Mouse (Mus musculus): Measurements from ENCODE around the gene Camta1.

Gene Camta1

GRCm38 (mm10) chr4:151672452-151672851, 189.2 kb downstream of the Camta1 start:
- DNase-seq: peak; percentile 68

GRCm38 (mm10) chr4:151666411-151666901, 195.2 kb downstream of the Camta1 start:
- peak; percentile 66 for DNase-seq

- peak; percentile 35 for DNase-seq
These were observed 200.2 kb downstream of the Camta1 start for GRCm38 (mm10) chr4:151661486-151661885.

GRCm38 (mm10) chr4:151656427-151656826, 205.2 kb downstream of the Camta1 start:
- no peak for DNase-seq

GRCm38 (mm10) chr4:151655637-151656385, 205.9 kb downstream of the Camta1 start:
- DNase-seq: no peak

- no peak for DNase-seq
These were observed 206.4 kb downstream of the Camta1 start for GRCm38 (mm10) chr4:151655227-151655626.

- peak; percentile 55 for DNase-seq
These were observed 219.3 kb downstream of the Camta1 start for GRCm38 (mm10) chr4:151642418-151642817.

GRCm38 (mm10) chr4:151640971-151641370, 220.7 kb downstream of the Camta1 start:
- no peak for DNase-seq

GRCm38 (mm10) chr4:151638941-151639340, 222.7 kb downstream of the Camta1 start:
- DNase-seq: peak; percentile 62

- DNase-seq: no peak
These were observed 224.3 kb downstream of the Camta1 start for GRCm38 (mm10) chr4:151637348-151637747.

- no peak for DNase-seq
These were observed 226.9 kb downstream of the Camta1 start for GRCm38 (mm10) chr4:151634771-151635170.

- no peak for DNase-seq
These were observed 227.9 kb downstream of the Camta1 start for GRCm38 (mm10) chr4:151633795-151634194.

GRCm38 (mm10) chr4:151632321-151632720, 229.4 kb downstream of the Camta1 start:
- DNase-seq: no peak

GRCm38 (mm10) chr4:151630664-151631063, 231.0 kb downstream of the Camta1 start:
- DNase-seq: peak; percentile 50

GRCm38 (mm10) chr4:151630231-151630630, 231.4 kb downstream of the Camta1 start:
- no peak for DNase-seq

- DNase-seq: no peak
These were observed 242.1 kb downstream of the Camta1 start for GRCm38 (mm10) chr4:151619541-151620016.

- peak; percentile 47 for DNase-seq
These were observed 243.0 kb downstream of the Camta1 start for GRCm38 (mm10) chr4:151618420-151619310.

- no peak for DNase-seq
These were observed 250.1 kb downstream of the Camta1 start for GRCm38 (mm10) chr4:151611621-151612020.

- peak; percentile 71 for DNase-seq
These were observed 251.4 kb downstream of the Camta1 start for GRCm38 (mm10) chr4:151610266-151610665.

GRCm38 (mm10) chr4:151604907-151605306, 256.8 kb downstream of the Camta1 start:
- peak; percentile 71 for DNase-seq

- peak; percentile 88 for DNase-seq
These were observed 257.2 kb downstream of the Camta1 start for GRCm38 (mm10) chr4:151604481-151604880.

- no peak for DNase-seq
These were observed 258.1 kb downstream of the Camta1 start for GRCm38 (mm10) chr4:151603586-151603985.

GRCm38 (mm10) chr4:151595116-151595515, 266.6 kb downstream of the Camta1 start:
- DNase-seq: no peak

All from retina, postnatal 1 day (tissue).